Mouse (Mus musculus): ENCODE data around the gene Hist1h1b.

- TF ChIP-seq POLR2A (IDR thresholded peaks at IDR 0.05; ENCODE audit: insufficient read length, low read depth), result no peak
- TF ChIP-seq TCF12 (IDR thresholded peaks at IDR 0.05; ENCODE audit: insufficient read depth, poor library complexity, severe bottlenecking), result no peak
- no peak for TF ChIP-seq MAX (IDR thresholded peaks at IDR 0.05; ENCODE audit: low read depth)
- TF ChIP-seq E2F4 (IDR thresholded peaks at IDR 0.05; ENCODE audit: insufficient read depth), result no peak
- TF ChIP-seq CEBPB (IDR thresholded peaks at IDR 0.05; ENCODE audit: insufficient read depth, poor library complexity, severe bottlenecking), result no peak
- no peak for TF ChIP-seq MYOG (IDR thresholded peaks at IDR 0.05; ENCODE audit: control insufficient read depth in 1 of 3, insufficient read depth in 1 of 3, insufficient read length in 2 of 3, low read depth in 2 of 3)
- TF ChIP-seq SRF (IDR thresholded peaks at IDR 0.05; ENCODE audit: control insufficient read depth, insufficient read length, low read depth), result no peak
Measured at GRCm38 (mm10) chr13:21751417-21751816, 29.0 kb downstream of the Hist1h1b start.
